Mouse (Mus musculus) CD4-positive helper T cell, adult 2 months (primary cell): ENCODE measurements around the gene Fgfr2.
"Not testable (repeated sequence)": the region's sequence is repeated elsewhere in the genome, so short reads cannot be mapped to it uniquely, and the experiment has no call there.

Source experiments
- DNase-seq: peaks from one replicate; pipeline ENCODE4 v3.0.0-alpha.2; 2012; ENCODE audit warnings: low read depth, missing footprints, low spot score

Gene Fgfr2

DNA sequence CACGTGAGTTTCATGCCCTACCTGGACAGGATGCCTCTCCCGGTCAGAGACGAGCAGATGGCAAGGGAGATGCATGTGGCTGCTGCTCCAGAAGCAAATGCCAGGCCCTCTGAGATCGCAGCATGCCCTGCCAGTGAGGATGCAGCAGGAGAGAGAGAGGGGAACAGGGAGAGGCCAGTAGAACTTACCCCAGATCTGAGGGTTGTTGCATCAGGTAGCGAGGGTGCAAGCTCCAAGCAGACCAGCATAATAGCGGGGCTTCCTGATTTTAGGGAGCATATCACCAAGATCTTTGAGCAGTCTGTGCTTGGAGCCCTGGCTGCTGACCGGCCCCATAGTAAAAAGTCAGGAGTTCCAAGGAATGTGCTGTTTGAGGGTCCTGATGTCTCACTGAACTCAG lies 2497.8 kb downstream of the Fgfr2 start:
- DNase-seq, result no peak

DNA sequence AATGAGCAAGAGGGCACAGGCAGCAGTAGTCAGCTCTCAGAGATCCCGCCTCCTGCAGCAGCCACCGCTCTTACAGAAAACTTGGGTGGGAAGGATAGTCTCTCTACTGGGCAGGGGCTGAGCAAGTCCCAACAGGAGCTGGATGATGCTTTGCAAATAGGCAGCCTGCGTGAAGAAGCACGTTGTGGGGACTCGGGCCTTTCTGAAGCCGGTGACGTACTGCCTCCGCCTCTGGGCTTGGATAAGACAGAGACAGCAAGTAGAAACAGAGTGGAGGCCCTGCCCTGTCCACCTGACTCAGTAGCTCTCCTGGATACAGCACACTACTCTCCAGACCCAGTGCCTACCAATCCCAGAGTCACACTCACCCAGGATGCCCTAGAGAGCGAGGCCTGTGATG lies 2498.9 kb downstream of the Fgfr2 start:
- no peak for DNase-seq

DNA sequence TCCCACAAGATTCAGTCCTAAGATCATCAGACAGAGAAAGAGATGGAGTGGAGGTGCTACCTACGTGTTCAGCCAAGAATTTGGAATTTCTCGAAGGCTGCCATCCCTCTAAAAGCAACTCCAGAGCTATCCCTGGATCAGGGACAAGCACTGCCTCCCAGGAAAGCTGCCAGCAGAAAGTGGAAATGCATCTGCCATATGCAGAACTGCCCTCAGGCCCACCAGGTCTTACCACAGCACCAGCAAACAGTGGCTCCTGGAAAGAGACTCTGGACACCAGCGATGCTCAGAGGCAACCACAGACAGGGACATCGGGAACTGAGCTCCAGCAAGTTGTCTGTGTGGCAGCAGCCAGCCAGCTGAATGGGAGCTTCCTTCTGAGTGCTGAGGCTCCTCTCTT lies 2500.8 kb downstream of the Fgfr2 start:
- DNase-seq, result no peak

DNA sequence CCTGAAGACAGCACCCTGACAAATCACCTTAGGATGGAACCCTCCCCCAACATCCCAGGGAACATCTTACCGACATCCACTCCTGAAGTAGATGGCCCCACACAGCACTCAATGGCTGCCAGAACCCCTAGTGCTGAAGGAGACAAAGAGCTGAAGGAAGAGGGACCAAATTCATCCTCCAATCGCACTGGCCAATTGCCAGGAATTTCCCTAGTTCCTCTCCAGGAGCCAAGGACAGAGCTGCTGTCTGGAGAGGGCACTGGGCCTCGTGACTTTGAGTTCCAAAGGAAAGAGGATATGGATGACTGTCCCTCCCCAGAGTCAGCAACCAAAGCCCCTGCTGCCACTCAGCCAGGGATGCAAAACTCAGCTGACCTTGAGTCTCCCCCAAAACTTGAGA lies 2501.2 kb downstream of the Fgfr2 start:
- no peak for DNase-seq

DNA sequence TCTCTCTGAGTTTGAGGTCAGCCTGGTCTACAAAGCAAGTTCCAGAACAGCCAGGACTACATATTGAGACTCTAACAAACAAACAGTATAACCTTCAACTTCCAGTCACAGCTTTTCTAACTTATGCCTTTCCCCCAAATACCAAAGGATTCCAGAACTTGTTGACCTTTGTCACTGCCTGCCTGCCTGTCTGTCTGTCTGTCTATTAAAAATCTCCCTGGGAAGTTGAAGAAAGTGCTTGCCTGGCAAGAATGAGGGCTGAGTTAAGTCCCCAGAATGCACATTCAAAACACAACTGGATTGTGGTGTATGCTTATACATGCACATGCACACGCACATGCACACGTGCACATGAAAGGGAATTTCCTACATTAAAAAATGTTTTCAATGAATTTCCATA lies 2502.1 kb downstream of the Fgfr2 start:
- DNase-seq, result no peak

DNA sequence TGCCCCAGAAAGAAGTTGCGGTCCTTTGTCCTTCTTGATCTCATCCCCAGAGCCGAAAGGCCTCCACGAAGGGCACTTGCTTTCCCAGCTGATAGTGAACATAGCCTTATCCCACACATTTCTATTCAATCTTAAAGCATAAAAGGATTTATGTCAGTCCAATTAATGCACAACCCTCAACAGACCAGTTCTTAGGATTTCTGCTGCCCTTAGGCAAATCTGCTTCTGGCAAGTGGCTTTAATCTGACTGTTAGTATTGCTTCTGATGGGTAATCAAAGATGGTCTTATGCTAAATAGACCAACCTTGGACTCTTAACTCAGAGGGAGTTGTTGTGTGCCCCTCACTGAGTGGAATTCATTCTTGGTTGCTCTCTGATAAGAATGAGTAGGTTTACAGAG lies 2505.6 kb downstream of the Fgfr2 start:
- DNase-seq, result no peak

DNA sequence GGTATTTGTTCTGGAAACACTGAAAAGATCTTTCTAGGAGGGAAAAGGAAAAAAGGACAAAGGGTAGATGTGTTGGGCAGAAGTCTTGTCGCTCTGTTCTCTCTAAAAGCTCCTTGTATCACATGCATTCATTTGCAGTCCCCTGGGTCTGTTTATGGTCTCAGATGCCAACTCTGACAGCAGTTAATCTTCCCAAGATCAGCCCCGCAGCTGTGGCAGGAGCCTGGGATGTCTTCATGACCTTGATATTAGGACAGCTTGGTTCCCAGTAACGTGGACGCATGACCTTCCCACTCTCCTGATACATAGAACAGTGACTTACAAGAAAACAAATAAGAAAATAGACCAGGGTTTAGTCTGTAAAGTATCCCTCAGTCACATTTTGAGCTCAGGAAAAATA lies 2509.2 kb downstream of the Fgfr2 start:
- DNase-seq, result no peak

DNA sequence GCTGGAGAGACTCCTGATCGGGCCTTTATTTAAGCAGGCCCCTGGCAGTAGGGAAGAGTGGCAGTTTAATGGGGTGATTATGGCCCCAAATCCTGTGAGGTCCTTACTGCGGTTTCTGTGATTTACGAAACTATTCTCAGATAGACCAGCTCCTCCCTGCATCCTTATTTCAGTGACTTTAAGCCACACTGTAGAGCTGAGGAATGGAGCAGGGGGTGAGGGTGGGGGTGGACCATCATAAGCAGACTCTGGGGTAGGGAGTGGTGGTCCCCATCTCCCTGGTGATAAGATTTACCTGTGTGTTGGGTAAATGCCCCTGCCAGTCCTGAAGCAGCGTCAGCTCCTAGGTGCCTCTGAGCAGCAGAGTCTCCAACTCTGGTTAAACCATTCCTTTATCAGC lies 2516.2 kb downstream of the Fgfr2 start:
- no peak for DNase-seq

DNA sequence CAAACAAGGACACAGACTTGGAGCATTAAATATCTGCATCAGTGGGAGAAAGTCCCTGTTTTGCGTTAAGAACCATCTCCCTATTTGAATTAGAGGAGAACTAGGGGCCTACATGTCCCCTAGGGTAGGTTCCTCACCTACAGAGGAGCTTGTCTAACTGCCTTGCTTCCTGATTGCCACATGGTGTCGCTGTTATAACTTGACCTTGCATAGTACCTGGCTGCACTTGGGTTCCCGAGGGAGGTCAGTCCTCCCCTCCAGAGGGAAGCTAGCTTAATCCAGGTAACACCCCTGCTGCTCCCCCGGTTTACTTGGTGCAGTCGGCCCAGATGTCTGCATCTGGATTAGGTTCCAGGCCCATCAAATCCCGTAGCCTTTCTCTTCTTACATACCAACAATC lies 2518.0 kb downstream of the Fgfr2 start:
- DNase-seq, result peak; percentile 22

DNA sequence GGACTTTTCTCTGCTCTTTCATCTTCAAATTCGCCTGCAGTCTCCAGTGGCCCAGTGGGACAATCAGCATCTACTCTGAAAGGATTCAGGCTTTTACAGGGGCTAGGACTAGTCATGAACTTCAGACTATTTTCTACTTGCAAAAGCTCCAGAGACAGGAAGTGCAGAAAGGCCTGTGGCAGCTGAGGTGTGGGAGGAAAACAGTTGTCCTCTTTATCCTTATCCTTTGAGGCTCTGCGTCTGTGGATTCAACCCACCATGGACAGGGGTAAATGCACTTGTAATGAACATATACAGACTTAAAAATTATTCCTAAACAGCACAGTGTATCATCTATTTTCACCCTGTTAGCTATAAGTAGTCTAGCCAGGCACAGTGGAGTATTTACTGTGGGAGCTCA lies 2518.8 kb downstream of the Fgfr2 start:
- DNase-seq, result no peak

DNA sequence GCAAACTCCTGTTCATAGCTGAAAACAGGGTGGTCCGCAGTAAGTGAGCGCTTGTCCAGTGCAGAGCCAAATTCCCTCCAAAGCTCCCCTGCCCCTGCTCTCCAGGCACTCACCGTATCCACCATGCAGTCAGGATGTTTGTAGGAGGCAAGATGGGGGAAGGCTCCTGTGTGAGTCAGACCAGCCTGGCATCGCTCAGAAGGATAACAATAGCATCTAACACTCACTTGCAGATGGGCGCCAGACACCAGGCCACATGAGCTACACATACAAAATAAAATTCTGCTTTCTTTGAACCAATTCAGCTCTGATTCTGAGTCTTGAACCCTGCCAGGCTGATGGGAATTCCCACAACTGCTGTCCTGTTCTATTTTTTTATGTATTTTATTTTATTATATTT lies 2519.6 kb downstream of the Fgfr2 start:
- DNase-seq, result no peak

DNA sequence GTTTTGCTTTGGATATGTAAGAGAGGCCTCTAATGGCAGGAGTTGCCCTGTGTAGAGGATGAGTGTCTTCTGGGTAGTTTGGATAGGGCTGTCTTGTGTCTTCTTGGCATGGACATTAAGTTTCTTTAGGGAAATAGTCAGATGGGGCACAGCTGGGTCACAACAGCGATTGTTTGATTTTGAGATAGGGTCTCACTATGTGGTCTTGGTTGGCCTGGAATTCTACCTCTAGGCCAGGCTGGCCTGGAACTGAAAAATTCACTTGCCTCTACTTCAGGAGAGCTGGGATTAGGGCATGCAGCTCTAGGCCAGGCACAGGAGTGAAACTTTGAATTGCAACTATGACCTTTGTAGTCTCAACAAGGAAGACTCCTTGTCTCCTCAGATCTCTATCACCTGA lies 2520.3 kb downstream of the Fgfr2 start:
- DNase-seq, result no peak

DNA sequence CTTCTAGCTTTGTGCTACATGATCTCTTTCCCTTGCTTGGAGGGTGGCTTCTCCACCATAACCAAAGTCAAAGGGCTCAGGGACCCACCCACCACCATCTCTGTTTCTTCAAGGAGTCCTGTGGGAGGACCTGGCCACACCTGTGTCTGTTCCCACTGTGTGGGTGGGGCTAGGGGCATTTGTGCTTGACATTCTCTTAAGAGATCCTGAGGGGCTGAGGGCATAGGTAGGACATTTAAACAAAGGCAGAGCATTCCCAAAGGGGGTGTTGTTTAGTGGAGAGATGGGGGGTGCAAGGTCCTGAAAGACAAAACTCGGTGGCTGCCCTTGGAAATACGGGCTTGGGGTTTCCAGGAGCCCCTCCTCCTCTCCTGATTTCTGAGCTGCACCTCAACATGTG lies 2522.6 kb downstream of the Fgfr2 start:
- DNase-seq, result no peak

DNA sequence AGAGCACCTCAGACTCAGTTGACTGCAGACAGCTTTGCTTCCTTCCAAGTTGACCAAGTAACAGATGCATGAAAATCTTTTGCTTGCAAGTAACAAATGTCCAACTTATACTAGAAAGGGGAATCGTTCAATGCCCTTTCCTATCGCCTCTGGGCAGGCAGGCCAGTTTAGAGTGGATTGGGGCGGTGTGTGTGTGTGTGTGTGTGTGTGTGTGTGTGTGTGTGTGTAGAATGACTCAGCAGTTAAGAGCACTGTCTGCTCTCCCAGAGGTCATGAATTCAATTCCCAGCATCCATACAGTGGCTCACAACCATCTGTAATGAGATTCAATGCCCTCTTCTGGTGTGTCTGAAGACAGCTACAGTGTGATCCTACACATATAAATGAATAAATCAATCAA lies 2523.1 kb downstream of the Fgfr2 start:
- no peak for DNase-seq

DNA sequence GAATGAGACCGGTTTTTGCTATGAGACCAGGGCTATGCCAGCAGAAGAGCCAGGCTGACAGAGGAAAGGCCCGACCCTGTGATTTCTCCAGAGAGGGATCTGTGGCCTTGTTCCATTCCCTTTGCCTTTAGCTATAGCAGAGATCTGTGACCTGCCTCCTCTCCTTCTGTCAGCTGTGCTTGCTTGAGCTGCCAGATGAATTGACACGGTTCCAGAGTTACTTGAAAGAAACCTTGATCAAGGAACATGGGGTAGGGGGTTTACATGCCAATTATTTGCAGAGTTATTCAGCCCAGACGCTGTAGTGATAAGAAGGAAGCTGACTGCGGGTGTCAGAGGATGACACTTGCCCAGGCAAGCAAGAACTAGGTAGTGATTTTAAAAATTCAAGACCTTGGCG lies 2525.6 kb downstream of the Fgfr2 start:
- no peak for DNase-seq

DNA sequence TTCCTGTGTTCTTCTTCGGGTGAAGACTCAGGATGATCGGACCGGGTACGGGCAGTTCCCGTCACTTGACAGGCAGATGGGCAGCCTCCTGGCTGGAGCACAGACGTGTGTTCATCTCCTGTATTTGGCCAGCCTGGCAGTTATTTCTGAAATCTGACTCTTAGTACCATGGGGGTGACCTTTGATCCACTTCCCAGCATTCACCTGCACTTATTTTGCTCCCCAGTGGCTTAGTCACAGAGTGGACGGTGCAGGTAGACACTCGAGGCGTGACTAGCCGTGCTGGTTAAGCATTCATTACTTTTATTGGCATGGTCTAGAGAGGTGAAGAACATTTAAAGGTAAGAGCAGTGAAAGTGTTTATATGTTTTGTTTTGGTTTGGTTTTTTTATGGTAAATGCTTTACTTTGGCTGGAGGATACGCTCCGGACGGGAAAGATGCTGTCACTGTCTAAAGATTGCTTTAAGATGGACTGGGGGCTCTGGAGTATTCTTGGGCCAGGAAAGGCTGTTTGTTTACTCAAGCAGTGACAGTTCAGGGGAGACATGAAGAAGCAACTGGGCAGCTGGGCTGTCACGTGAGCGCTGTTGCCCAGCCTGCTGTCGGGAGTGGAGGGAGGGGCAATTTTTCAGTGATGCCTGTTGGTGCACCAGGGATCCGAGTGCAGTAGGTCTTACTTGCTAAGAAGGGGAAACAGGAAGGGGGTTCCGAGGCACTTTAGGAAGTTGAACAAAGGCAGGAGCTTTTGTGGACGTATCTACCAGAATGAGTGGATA lies 2526.9 kb downstream of the Fgfr2 start:
- DNase-seq, result not testable (repeated sequence)

DNA sequence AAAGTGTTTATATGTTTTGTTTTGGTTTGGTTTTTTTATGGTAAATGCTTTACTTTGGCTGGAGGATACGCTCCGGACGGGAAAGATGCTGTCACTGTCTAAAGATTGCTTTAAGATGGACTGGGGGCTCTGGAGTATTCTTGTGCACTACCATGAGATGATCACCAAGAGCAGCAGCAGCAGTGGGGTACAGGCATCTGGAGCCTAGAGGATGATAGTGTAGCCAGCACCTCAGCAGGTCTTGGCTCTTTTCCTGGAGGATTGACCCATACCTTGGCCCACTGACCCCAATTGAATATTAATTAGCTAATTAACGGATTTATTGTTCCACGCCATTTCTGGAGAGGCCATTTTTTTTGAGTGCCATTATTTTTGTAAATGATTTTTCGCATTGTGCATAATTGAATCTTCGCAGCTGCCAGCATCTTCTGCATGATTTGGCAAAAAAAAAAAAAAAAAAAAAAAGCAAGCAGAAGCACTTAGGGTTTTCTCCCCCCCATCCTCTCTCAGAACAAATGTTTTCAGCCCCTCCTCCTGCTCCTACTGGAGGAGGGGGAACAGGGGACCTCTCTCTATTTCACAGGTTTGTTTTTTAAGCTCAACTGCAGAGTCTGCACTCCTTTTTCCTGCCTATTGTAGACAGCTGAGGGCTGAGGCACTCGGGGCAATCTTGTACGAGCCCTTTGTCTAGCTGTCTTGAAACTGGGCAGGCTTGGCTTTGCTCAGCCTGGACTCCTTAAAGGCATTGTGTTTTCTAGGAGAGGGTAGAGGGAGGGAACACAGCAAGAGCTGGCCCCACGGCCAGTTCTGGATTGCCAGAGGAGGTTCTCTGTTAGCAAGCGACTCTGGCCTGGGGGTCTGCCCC lies 2529.5 kb downstream of the Fgfr2 start:
- not testable (repeated sequence) for DNase-seq

DNA sequence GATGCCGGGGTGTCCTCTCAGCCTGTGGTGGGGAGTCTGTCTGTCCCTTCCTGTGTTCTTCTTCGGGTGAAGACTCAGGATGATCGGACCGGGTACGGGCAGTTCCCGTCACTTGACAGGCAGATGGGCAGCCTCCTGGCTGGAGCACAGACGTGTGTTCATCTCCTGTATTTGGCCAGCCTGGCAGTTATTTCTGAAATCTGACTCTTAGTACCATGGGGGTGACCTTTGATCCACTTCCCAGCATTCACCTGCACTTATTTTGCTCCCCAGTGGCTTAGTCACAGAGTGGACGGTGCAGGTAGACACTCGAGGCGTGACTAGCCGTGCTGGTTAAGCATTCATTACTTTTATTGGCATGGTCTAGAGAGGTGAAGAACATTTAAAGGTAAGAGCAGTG lies 2530.2 kb downstream of the Fgfr2 start:
- not testable (repeated sequence) for DNase-seq

DNA sequence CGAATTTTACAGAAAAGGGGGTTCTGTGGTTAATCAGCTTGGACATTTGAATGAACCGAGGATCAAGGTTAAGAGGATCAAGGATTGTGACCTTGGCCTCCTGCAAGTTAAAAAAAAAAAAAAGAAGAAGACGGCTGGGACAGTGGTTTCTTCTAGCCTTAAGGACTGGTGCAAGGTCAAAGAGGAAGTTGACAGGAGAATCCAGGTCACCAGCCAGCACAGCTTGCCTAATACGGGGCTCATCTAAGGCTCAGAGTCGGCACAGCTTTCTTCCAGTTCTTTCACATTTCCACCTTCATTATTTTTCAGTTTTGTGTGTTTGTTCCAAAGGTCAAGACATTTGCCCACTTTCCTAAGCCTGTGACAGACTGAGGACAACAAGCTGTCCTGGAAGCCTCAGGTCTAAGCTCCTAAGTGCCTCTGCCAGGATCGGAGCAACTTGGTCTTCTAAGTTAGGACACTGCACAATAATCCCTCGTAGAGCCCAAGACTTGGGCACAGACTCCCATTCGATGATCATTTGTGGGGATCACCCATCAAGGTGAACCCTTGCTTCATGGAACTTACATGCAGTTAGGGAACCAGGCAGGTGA lies 2532.2 kb downstream of the Fgfr2 start:
- DNase-seq, result no peak

DNA sequence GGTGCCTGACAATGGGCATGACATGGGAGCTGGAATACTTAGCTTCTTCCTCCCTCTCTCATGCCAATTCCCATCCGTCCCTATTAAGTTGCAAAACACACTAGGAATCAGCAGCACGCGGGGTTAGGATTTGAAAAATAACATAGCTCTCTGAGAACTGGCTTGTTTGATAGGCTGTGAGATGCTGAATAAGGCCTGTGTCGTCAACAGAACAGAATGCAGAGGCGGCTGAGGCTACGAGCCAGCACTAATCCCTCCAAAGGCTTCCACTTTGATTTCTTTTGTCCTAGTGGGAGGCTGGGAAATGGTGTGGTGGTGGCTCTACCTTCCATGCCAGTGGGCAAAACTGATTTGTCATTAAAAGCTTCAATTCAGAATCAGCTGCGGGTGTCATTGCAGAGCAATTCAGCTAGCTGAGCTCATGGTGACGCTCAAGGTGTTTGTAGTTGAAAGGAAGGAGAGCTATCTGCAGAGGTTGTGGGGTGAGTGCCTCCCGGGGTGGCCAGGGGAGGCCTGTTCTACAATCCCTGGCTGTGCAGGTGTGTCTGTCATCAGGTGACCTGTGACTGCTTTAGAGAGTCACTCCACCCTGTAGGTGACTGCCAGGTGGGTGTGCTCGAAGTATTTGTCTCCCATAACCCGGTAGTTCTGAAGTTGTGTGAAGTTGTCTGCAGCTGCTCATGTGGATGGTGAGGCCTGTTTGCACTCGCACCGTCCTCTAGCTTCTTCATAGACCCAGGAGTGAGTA lies 2532.9 kb downstream of the Fgfr2 start:
- no peak for DNase-seq

DNA sequence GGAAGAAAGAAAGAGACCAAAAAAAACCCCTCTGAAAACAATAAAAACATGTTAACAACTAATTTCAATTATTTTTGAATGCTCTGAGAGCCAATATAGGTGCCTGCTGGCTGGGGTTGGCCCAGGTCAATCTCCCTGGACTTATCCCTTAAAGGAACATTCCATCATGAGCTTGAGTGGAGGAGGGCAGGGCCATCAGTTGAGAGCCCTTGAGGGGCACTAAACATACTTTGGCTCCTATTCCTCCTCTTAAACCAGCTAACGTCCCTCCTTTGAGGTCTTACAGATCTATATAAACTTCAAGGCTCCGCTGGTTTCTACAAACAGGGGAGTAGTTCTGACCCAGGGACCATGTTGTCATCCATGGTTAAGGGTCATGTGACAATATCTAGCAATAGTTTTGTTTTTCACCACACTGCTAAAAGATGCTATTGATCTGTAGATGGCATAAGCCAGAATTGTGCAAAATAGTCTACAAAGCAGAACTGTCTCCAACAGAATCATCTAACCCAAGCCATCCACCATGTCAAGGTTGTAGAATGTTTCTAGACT lies 2536.6 kb downstream of the Fgfr2 start:
- no peak for DNase-seq

DNA sequence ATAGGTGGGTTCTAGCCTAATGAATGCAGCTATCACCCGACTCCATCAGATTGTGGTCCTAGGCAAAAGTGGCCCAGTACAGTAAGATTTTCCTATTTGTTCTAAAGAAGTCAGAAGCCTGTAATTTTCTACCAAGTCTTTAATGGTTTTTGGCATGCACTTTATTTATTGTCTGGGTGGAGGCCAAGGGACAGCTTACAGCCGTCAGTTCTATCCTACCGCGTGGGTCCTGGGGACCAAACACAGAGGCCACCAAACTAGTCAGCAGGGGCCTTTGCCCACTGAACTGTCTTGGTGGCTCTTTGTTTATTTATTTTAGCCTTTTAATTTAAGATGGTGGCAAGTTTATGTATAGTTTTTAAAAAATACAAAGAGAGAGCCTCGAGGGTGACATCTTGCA lies 2544.5 kb downstream of the Fgfr2 start:
- DNase-seq, result no peak
